ENCODE assay signal across 11 mouse cellular contexts in the genomic region with DNA sequence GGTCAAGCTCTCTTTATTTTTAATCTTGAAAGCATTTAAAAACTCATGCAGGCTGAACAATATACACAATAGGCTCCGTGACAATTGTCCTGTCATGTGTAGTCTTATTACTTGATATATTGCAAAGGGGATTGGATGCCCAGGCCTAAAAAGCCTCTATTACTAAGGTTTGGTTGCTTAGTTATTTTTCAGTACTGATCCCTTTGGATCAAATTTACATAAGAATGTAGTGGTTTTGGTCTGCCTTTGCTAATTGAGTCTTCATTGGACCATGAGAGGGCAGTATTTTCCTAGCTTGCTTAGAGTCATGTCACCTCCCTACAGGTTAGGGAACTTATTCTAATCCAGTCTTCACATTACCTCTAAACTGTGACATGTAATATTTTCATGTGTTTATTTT.
DNase-seq lines count a peak whose midpoint lies in the region; ATAC-seq and TF ChIP-seq lines count a peak whose summit lies in the region.
"Had no signal": no experiment of that assay in that cellular context is flagged by ENCODE, and none has a peak within 500 bp of the region (broad histone marks: within the 10 kb centered on the region; RNA-seq: fewer than 3 reads in every experiment).

No protein-coding gene starts in this region.

- H3K4me2 ChIP-seq in intestine, postnatal 0 days (replicated peaks; ENCODE audit: low read depth) = no peak overlapping the region
- H3K4me2 ChIP-seq in intestine, embryonic 16.5 days (ENCODE audit: low read depth, low read length) = no peak overlapping the region
- no peak overlapping the region for H3K4me2 ChIP-seq in forebrain, embryonic 12.5 days
- no peak overlapping the region for H3K4me2 ChIP-seq in midbrain, embryonic 14.5 days (ENCODE audit: low read length)
- H3K4me2 ChIP-seq: embryonic facial prominence, embryonic 15.5 days; liver, embryonic 15.5 days had no signal

- no peak overlapping the region for H3K27ac ChIP-seq in intestine, postnatal 0 days (ENCODE audit: low read depth, low read length)
- H3K27ac ChIP-seq in intestine, embryonic 16.5 days (ENCODE audit: low read length) = no peak overlapping the region
- H3K27ac ChIP-seq in forebrain, embryonic 12.5 days = no peak overlapping the region
- no peak overlapping the region for H3K27ac ChIP-seq in midbrain, embryonic 14.5 days (replicated peaks; ENCODE audit: low read depth, low read length)
- H3K27ac ChIP-seq: embryonic facial prominence, embryonic 15.5 days; liver, embryonic 15.5 days had no signal

- no peaks in the 10 kb centered on the region for H3K4me1 ChIP-seq in intestine, postnatal 0 days (replicated peaks; ENCODE audit: control insufficient read depth, insufficient read depth, low read length)
- H3K4me1 ChIP-seq in intestine, embryonic 16.5 days (ENCODE audit: control insufficient read depth, insufficient read depth, low read length) = no peaks in the 10 kb centered on the region
- peaks cover 8% of the 10 kb centered on the region; the same call in 1 of the 2 replicates for H3K4me1 ChIP-seq in forebrain, embryonic 12.5 days
- H3K4me1 ChIP-seq in midbrain, embryonic 14.5 days (ENCODE audit: control insufficient read depth, insufficient read depth, low read length) = 0 out of 2 replicates have a peak, but pooled peaks cover 11% of the 10 kb centered on the region
- H3K4me1 ChIP-seq: embryonic facial prominence, embryonic 15.5 days; liver, embryonic 15.5 days had no signal

- no peak overlapping the region for H3K9ac ChIP-seq in intestine, postnatal 0 days (ENCODE audit: low read depth, low read length)
- no peak overlapping the region for H3K9ac ChIP-seq in intestine, embryonic 16.5 days (ENCODE audit: low read depth, low read length)
- H3K9ac ChIP-seq in forebrain, embryonic 12.5 days = no peak overlapping the region
- H3K9ac ChIP-seq in midbrain, embryonic 14.5 days (replicated peaks; ENCODE audit: low read length) = no peak overlapping the region
- H3K9ac ChIP-seq: embryonic facial prominence, embryonic 15.5 days; liver, embryonic 15.5 days had no signal

- H3K9me3 ChIP-seq in intestine, postnatal 0 days (ENCODE audit: control insufficient read depth) = no peaks in the 10 kb centered on the region
- no peaks in the 10 kb centered on the region for H3K9me3 ChIP-seq in intestine, embryonic 16.5 days (ENCODE audit: control insufficient read depth, low read length)
- no peaks in the 10 kb centered on the region for H3K9me3 ChIP-seq in forebrain, embryonic 12.5 days
- no peaks in the 10 kb centered on the region for H3K9me3 ChIP-seq in midbrain, embryonic 14.5 days (ENCODE audit: control insufficient read depth, low read length)
- H3K9me3 ChIP-seq: embryonic facial prominence, embryonic 15.5 days; liver, embryonic 15.5 days had no signal

- no peak overlapping the region for H3K4me3 ChIP-seq in intestine, postnatal 0 days (ENCODE audit: low read depth, low read length)
- no peak overlapping the region for H3K4me3 ChIP-seq in intestine, embryonic 16.5 days (ENCODE audit: low read length)
- no peak overlapping the region for H3K4me3 ChIP-seq in forebrain, embryonic 12.5 days (replicated peaks)
- H3K4me3 ChIP-seq in midbrain, embryonic 14.5 days (replicated peaks; ENCODE audit: low read depth, low read length) = no peak overlapping the region
- H3K4me3 ChIP-seq: embryonic facial prominence, embryonic 15.5 days; liver, embryonic 15.5 days had no signal

- 65% methylated on average over 1 of the region's 1 CpGs for WGBS in intestine, postnatal 0 days
- WGBS in intestine, embryonic 16.5 days = 72% methylated on average over 1 of the region's 1 CpGs
- WGBS in forebrain, embryonic 12.5 days = 29% methylated on average over 1 of the region's 1 CpGs
- WGBS in midbrain, embryonic 14.5 days = 16% methylated on average over 1 of the region's 1 CpGs

- peak; percentile 33 for TF ChIP-seq CTCF in intestine, postnatal 0 days (IDR thresholded peaks at IDR 0.05; ENCODE audit: low read depth)

- no peak for ATAC-seq in intestine, postnatal 0 days
- no peak for ATAC-seq in intestine, embryonic 16.5 days
- ATAC-seq in forebrain, embryonic 12.5 days (ENCODE audit: low FRiP score) = peak; percentile 75; the same call in 1 of the 2 replicates
- peak; percentile 40; the same call in 1 of the 2 replicates for ATAC-seq in midbrain, embryonic 14.5 days (ENCODE audit: low FRiP score, low TSS enrichment)

- H3K27me3 ChIP-seq in intestine, postnatal 0 days (replicated peaks; ENCODE audit: control insufficient read depth, insufficient read depth, low read length) = no peaks in the 10 kb centered on the region
- H3K27me3 ChIP-seq in intestine, embryonic 16.5 days (replicated peaks; ENCODE audit: control insufficient read depth, insufficient read depth, low read length) = no peaks in the 10 kb centered on the region
- no peaks in the 10 kb centered on the region for H3K27me3 ChIP-seq in forebrain, embryonic 12.5 days
- no peaks in the 10 kb centered on the region for H3K27me3 ChIP-seq in midbrain, embryonic 14.5 days (ENCODE audit: control insufficient read depth, insufficient read depth, low read length)
- H3K27me3 ChIP-seq: CH12.LX; embryonic facial prominence, embryonic 15.5 days; liver, embryonic 15.5 days had no signal

- no peaks in the 10 kb centered on the region for H3K36me3 ChIP-seq in intestine, postnatal 0 days (ENCODE audit: control insufficient read depth, insufficient read depth)
- H3K36me3 ChIP-seq in intestine, embryonic 16.5 days (ENCODE audit: control insufficient read depth, insufficient read depth, low read length) = no peaks in the 10 kb centered on the region
- no peaks in the 10 kb centered on the region for H3K36me3 ChIP-seq in forebrain, embryonic 12.5 days (replicated peaks)
- H3K36me3 ChIP-seq in midbrain, embryonic 14.5 days (ENCODE audit: control insufficient read depth, insufficient read depth, low read length) = no peaks in the 10 kb centered on the region
- H3K36me3 ChIP-seq: embryonic facial prominence, embryonic 15.5 days; liver, embryonic 15.5 days had no signal

- DNase-seq in ZHBTc4 (ENCODE audit: low read depth, low spot score) = peak; percentile 6
- peak; percentile 69 for DNase-seq in midbrain, embryonic 14.5 days
- no peak for DNase-seq in T-cell, adult 2 months (ENCODE audit: low spot score)
- no peak for DNase-seq in ovary, postnatal 14 days (ENCODE audit: low spot score)
- DNase-seq: left cerebral cortex, postnatal 4 days had no signal

Comparison
In these comparisons a context has a peak if more than half of its experiments do, and no peak if none do; other contexts are left out.
1. ATAC-seq: peak in forebrain, embryonic 12.5 days (single experiment) and midbrain, embryonic 14.5 days (single experiment); none in intestine, postnatal 0 days (single experiment) and intestine, embryonic 16.5 days (single experiment).
2. DNase-seq: peak in ZHBTc4 (single experiment) and midbrain, embryonic 14.5 days (single experiment); none in T-cell, adult 2 months (single experiment) and ovary, postnatal 14 days (single experiment).